Mouse (Mus musculus) ES-E14 (cell line): ENCODE data around the gene Odf4.

Source experiments
- CHD2 ChIP-seq: IDR thresholded peaks from 2 replicates; pipeline ENCODE4 v1.6.1; 2014; ENCODE audit warnings: mild to moderate bottlenecking, low read depth, low read length, inconsistent platforms
- MAFK ChIP-seq: IDR thresholded peaks from 2 replicates; pipeline ENCODE4 v1.6.1; 2014; ENCODE audit warnings: mild to moderate bottlenecking, low read depth, low read length, inconsistent platforms; ENCODE audit not compliant: insufficient read depth
- ZNF384 ChIP-seq: IDR thresholded peaks from 2 replicates; pipeline ENCODE4 v1.6.1; 2012; ENCODE audit warnings: low read depth, low read length, inconsistent platforms

DNA sequence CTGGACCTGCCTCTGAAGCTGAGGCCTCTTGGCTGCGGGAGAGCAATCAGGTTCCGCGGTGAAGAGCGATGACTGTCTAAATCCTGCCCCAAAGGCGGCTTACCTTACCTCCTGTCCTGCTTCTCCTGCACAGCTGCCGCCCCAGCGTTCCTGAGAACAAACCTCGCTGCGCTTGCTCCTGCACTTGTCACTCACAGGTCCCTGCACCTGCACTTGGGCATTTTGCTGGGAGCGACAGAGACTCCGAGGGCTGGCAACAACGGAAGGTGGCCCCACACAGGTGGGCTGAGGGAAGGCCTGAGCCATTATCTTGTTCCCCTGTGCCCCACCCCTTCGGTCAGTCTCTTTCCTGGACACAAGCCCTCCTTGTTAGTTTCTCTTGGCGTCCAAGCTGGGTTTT lies 44.8 kb downstream of the Odf4 start:
- TF ChIP-seq CHD2 (no peak), ZNF384 (no peak), MAFK (no peak)
